Mouse (Mus musculus) lung, postnatal 36 days (tissue): Measurements from ENCODE around the gene Gata3.
A peak's percentile ranks its signal among the peaks of the same experiment; 100 is the strongest.

ENCODE experiments used
- DNase-seq: peaks from one replicate; pipeline ENCODE4 v3.0.0; 2022; ENCODE audit warnings: mixed read lengths

Gene Gata3

DNA sequence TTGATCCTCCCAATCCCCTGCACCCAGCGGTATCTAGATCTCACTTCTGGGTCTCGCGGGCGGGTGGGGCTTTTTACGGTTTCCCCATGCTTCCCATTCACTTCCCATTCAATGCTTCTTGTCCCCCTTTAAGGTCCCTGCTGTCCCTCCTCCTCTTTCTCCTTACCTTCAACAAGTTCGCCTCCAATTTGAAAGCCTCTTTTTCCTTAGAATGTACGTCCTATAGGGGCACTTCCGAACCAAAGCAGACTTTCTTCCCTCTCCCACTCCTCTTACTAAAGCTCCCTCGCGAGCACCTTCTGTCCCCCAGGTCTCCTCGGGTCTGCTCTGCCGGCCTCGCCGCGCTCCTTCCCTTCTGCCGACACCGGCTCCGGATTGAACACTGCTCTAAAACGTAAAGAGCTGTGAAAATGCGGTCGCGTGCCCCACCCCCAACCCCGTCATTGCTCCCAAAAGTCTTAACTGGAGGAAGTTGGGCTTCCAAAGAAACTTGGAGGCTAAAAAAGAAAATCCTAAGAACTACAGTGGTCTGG is at the start of gene Gata3:
Gata3 (minus strand) TSS at position 384 of the 533 bp plus-strand sequence.
- no peak for DNase-seq

DNA sequence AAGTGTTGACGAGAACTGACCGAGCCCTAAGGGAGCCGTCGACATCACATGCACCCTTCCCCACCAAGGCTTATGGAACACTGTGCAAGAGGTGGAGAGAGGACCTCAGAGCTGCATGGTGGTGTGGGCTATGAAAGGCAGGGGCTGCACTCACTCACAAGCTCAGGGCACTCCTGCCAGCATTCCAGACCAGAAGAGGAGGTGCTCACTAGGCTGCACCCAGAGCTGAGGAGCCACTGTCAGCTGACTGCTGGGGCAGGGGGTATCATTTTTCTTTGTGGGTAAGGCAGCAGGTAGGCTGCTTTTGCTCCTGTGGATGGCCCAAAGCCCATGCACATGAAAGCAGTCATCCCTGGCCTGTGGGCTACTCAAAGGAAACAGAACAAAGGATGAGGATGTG is 49.4 kb upstream of the Gata3 start:
- DNase-seq = no peak

DNA sequence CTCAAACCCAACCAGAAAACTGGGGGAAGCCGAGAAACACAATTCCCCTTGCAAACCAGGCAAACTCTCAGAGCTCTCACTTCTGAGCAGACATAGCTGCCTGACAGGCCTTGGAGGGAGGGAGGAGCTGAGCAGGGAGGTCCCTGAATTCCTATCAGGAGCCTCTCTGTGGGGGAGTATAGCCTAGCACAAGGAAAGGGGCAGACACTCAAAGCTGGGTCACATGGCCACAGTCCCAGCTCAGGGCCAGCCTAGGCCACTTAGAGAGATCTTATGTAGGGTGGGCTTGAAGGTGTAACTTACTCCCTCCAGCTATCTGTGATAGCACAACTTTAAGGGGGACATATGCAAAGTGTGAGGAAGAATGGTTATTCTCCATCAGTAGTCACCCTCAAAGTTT is 46.1 kb upstream of the Gata3 start:
- DNase-seq = no peak

DNA sequence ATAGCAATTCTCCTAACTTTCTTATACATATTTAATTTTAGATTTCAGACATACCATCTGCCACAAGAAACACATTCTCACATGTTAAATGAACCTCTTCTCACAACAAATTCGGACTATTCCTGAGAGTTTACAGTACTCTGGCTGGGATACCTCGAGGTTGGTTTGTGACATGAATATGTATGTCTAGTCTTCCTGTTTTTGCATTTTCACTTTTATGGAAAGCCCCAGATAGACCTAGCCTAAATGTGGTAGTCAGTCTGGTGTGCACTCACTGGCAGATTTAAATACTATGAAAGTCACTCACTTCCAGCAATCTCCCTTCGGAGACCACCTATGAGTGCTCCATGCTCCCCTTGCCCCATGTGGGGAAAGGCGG is 37.1 kb upstream of the Gata3 start:
- no peak for DNase-seq

DNA sequence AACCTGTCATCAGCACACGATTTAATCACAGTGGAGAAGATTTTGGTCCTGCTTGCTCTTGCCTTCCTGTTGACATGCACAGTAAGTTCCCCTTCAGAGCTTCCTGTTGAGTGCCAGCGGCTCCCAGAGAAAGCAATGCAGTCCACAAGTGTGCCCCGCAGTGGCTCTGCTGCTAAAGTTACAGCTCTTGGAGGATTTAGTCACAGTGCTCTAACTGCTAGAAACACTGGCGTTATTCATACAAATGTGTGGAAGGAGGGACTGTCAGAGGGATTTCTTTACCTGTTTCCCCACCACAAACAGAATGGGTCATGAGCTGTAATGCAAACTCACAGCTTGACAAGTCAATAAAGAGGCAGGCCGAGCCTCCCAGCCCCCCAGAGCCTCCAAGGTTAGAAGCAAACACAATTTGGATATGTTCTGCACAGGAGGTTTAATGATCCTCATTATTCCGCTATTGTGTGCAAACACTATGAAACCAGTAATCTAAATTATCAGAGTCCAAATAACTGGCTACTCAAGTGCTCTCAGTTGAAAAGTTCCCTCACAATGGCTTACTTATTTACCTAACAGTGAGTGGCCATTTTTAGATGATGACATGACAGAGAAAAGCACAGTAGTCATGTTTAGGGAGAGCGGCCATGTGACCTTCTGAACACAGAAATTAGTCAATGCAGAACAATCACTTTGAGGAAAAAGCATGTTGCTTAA is 36.5 kb upstream of the Gata3 start:
- DNase-seq = peak; percentile 3

DNA sequence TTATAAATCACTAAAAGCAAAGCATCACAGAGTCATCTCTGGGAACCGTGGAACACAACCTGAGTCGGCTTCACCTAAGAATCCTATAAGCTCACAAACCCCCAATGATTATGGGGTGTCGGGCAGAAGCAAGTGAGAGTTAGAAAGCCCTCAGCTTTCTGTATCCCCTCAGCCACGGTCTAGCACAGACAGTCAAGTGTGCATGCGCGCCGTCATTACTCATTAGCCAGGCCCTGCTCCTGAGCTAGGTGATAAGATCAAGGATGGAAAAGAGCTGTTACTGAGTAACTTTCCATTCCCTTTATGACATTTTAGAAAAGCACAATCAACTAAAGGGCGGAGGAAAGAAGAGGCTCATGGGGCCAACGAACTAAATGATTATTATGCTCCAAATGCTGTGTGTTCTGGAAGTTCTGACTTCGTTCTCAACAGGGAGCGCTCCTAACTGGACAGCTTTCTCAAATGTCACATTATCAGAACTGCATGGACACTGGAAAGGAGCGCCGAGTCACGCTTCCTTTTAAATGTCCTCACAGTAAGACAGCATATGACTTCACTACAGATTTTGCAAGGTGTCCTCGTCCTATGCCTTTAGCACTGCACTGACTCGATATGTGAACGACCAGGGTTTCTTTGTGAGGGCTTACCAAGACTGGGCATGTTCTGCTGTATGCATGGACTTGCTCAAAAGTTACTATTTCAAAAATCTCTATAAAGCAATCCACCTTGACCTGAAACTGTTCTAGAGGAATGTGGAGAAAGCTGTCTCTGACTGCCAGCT is 29.0 kb upstream of the Gata3 start:
- no peak for DNase-seq

DNA sequence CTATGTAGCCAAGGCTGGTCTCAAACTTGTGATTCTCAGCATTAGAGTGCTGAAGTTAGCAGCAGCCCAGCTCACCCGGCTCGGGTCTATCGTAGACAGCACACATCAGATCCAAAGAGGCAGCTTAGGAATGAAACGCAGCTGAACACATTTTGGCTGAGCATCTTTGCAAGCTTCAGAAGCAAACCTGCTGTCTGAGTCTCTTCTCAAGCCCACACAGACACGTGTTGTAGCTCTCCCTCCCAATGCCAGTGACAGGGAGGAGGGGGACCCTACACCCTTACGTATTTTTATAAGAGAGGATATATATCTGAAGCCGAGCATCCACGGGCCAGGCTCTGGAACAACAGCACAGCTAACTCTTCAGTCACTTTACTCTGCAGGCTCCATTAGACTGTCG is 27.8 kb upstream of the Gata3 start:
- DNase-seq = no peak

DNA sequence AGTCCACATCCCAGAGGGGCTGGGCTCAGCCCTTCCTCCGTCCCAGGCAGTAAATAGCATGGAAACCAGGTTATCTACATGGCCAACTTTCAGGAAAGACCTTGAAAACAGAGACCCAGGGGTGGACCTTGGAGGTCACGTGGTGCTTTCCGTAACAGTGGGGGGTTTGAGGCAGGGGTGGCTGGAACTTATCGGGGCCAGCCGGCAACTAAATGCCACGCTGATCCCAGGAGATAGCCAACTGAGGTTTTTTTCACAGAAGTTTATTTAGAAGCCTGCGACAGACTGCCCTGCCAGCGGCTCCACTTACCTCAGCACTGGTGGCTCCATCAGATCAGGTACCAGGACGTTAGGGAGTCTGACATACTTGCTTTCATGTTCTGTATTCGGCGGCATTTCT is 16.2 kb upstream of the Gata3 start:
- no peak for DNase-seq

DNA sequence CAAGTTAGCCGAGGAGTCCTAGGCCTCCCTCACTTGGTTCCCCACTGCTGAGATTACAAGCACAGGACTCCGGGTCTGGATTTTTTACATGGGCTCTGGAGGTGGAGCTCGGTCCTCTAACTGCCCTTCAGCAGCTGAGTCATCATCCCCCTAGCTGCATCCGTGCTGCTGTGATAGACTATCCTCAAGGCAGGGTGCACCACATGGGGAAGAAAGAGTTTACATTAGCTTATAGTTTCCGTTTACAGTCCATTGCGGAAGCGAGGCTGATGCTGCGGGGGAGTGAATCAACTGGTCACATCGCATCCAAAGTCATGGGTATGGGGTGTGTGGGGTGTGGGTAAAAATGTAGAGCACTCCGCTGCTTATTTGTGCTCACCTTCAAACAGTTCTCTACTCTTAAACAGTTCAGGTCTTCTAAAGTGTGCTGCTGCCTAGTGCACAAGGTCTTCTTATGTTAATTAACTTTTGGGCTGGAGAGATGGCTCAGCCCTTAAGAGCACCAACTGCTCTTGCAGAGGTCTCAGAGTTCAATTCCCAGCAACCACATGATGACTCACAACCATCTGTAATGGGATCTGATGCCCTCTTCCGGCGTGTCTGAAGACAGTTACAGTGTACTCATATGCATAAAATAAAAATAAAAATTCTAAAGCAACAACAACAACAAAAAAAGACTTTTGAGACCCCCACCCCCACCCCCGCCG is 14.2 kb upstream of the Gata3 start:
- DNase-seq = no peak

DNA sequence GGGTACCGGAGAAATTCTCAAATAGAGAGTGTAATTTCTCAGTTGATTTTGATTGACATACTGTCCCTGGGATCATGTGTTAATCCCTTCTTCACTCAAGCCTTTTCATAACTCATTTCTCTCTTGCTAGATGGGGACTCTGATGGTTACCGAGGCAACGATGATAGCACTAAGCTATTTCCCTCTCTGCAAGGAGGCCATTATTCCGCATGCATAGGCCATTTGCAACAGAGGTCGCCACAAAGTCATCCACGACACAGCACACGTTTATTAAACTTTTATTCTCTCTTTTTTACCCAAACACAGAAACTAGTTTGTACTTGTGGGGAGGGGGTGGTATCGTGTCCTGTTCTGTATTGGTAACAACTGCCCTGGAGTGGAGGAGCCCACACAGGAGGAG is 8.0 kb upstream of the Gata3 start:
- no peak for DNase-seq

DNA sequence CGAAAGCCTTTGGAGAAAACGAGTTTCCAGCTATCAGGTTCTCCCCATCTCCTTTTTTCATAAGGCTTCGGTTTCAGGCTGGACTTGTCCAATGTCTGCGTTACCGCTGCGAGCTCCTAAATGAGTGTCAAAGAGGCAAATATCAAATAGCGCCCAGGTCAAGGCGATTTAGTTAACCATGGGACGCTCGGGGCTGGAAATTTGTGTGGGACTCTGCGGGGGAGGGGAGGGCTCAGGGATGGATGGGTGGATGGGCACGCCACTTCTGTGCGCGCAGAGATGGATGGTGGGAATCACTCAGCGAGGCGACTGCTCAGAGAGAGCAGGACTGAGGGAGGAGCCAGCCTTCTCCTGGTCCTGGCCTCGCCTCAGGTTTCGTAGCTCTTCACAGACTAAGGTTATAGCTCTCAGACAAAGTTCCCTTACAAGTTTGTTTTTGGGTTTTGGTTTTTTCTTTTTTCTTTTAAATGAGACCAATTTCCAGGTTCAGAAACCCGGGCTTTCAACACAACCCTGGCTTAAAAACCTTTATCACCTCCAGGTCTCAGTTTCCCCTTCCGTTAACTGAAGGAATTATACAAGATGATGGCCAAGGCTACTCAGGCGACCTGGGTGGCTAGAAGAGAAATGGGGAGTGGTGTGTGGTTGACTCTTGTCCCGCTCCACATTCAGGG is 6.4 kb upstream of the Gata3 start:
- DNase-seq = no peak

DNA sequence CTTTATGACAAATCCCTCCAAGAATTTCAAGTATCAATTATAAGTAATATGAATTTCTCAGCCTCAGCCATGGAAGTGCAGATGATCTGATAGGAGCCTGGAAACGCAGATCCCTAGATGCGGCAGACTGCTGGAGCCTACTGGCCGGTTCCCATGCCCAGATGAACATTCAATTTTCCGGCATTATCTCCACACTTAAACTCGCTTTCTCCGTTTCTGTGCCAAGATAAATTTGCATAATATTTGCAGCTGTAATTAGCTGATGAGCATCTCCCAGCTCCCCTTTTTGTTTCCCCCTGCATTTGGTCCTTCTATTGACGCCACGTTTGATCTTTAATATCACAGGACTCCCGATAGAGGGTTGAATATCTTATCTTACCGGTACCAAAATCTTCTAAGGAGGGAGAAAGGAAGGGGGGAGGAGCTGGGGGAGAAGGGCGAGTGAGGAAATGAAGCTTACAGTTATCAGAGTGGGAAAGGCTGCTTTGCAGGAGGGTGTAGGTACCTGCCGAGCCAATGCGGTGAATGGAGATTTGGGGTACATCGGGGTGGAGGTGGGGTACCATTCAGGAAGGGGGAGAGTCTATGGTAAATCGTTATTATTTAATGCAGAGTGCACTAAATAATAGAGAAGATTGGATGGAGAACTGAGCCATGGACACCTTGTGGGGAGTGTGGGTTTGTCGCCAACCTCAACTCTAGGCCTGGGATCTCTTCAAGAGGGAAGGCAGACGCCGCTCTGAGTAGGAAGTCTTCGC is 5.2 kb upstream of the Gata3 start:
- DNase-seq = no peak

DNA sequence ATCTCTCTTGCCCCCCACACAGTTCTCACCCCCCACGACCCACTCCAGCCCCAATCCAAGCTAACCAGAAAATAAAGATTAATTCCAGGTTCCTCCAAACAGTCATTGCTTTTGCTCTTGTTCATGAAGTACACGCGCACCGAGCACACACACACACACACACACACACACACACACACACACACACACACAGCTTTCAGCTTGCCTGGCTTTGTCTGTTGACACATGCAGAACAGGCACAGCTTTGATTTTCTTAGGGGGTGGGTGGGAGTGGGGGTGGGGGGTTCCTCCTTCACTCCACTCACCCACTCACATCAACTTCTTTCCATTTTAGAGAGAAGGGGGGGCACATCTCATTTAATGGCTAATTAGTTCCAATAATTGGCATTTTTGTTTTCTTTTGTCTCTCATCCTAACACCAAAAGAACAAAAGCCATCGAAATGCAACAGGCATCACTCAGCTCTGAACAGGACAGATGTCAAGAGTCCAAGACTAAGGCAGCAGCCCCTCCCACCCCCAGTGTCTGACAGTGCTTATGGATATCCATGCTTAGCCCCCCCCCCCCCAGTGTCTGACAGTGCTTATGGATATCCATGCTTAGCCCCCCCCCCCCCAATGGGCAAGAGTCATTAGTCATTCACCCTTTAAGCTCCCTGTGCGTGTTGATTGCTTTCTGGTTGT is 3.6 kb upstream of the Gata3 start:
- DNase-seq = no peak

DNA sequence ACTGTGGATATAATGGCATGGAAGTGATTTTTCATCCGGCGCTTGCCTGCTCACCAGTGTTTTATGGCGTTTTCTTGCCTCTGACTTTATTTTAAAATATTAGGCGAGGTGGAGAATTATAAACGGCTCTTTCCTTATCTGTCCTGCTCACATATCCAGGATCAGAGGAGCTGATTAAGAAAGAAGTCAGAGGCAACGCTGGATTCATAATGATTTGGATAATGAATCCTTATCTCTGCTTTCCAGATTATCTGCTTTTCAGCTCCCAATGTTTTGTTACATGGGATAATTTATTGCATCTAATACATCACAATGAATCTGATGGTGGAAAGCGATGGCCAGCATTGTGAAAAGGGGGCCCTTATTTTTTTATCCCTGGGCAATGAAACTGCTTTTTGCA is 2.7 kb upstream of the Gata3 start:
- no peak for DNase-seq

DNA sequence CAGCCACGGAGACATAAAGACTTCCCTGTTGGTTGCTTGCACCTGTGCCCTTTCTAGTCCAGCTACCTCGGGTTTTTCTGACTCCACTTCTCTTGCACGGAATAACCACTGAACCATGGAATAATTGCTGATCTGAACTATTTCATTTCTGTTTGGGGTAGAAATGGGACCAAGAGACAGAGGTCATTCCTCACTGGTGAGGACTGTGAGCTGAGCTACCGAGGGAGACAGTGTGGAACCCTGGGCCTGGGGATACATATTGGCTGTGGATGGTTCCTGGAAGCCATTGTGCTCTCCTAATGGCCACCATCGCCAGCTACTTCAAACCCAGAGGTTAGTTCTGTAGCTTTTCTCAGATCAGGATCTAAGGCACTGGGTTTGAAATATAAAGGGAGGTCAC is 1.1 kb upstream of the Gata3 start:
- no peak for DNase-seq

DNA sequence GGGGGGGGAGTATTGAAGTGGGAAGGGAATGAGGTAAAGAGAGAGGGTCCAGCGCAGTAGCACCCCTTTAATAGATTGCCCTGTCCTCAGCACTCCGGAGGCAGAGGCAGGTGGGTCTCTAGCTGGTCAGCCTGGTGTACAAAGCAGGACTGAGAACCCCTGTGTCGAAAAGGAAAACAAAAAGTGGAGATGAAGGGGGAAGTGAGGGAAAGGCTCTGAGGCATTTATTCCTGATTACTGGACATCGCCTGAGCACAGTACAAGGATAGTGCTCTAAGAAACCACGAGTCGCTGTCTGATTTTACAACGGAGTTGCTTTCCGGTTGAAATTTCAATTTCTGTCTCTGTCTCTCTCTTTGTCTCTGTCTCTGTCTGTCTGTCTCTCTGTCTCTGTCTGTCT is 417 bp upstream of the Gata3 start:
- no peak for DNase-seq

DNA sequence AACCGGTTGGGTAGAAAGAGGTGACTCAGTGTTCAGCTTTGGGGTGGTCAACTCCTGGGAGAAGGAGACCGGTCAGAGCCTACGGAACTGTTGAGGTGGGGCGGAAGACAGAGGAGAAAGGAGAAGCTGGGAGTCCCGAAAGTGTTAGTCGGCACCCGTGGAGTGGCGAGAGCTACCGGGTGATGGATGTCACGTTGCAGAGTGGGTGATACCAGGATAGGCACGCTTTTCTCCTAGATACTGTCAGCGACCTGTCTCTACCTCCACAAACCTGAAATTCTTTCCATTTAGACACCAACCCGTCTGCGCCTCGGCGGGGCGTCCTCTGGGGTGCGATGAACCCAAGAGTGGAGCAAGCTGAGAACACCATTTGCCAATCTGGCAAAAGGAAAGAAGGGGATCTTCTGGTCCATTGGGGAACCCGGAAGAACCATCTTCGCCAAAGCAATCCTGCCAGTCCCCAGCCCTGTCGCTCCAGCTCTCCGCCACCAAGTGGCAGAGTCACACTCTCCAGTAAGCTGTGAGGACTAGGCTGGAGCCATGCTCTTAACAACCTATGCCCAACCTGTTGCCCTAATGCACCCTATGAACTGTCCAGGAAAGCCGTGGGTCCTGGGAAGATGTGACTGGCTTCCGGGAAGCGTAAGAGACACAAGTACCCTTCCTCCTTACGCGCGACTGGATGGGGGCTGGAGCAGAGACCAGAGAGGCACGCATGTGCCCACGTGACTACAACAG is 752 bp downstream of the Gata3 start, which contains the start of gene 9230102O04Rik:
9230102O04Rik (minus strand) TSS at position 628 of the 738 bp plus-strand sequence.
- no peak for DNase-seq

DNA sequence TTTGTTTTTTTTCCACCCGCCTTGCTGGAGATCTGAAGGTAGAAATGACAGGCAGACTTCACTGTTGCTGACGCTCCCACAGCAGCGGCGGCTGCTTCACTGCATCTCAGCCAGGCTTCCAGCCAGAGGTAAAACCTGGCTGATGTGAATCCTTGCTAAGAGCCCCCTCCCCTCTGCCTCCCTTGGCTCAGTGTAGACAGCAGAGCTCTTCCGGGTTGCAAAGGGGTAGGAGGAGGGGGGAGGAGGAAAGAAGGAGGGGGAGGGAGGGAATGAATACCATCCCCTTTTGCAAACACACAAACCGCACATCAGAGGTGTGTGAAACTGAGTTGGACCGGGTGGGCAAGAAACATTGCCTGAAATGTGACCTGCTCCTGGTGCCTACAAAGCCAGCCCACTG is 2.2 kb downstream of the Gata3 start:
- no peak for DNase-seq

DNA sequence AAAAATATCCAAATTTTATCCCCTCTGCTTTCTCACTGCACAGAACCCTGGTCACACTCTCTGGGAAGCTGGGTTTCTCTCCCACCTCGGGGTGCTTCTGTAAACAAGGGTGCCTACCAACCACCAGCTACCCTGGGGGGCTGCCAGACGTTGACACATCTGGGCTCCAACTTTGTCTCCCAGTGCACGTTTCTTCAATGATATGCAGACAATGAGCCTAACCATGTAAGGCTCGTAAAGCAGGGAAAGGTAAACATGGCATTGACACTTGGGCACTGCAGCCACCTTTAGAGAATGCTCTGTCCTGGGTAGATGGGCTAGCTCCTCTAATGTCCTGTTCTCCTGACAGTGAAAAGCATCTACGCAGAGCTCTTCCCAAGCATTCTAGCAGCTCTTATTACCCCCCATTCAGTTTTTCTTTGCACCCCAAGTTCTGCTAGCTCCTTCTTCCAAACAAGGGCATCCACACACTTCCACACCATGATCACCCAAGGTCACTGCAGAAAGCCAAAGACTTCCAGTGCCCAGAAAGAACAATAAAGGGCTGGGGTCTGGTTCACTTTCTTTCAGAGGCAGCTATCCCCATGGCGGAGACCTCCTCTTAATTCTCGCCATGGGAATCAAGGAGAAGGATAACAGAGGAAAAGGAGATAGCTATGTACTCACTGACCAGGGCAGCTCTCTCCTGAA is 2.8 kb downstream of the Gata3 start:
- DNase-seq = no peak

DNA sequence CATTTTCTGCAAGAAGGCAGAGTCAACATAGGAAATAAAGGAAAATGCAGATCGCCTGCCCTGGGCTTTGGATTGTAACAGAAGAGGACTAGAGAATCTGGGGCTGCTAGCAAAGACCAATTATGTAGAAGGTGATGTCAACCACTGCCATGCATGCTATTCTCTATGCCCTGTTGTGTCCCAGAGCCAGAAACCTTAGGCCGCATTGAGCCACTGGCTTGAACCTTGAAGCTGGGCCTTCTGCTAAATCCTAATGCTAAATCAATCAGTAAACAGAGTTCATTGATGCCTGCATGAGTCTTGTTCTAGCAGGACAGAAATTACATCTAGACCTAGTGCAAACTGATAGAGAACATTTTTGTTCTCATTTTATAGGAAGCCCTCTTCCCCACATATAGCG is 3.8 kb downstream of the Gata3 start:
- no peak for DNase-seq
